Mouse (Mus musculus): ENCODE data around the gene Scube1. TPM values are rescaled to one million over a fixed set of nuclear protein-coding genes. Genes with fewer than 3 reads are reported as not detected.

Scube1 gene
- polyA plus RNA-seq, 1 experiment from 2014 or later = 32.9 TPM

GRCm38 (mm10) chr15:83593702-83594512 is 130.9 kb downstream of the Scube1 start:
- 11% methylated on average over 19 of the region's 19 CpGs for WGBS
- Histone ChIP-seq H3K27me3 (ENCODE audit: control insufficient read depth, insufficient read depth, low read length) (no peaks in the 10 kb centered on the region), H3K36me3 (ENCODE audit: control insufficient read depth, insufficient read depth, low read length) (no peaks in the 10 kb centered on the region), H3K27ac (ENCODE audit: low read depth, low read length) (no peak overlapping the region), H3K9me3 (ENCODE audit: control insufficient read depth, low read length) (no peaks in the 10 kb centered on the region), H3K4me3 (ENCODE audit: low read depth, low read length) (peak overlapping the region; percentile 78), H3K9ac (ENCODE audit: low read length) (peak overlapping the region; percentile 74), H3K4me2 (ENCODE audit: low read depth) (peak overlapping the region; percentile 85), H3K4me1 (ENCODE audit: control insufficient read depth, insufficient read depth, low read length) (peaks cover 8% of the 10 kb centered on the region)
- ATAC-seq (ENCODE audit: insufficient read depth, low FRiP score, low TSS enrichment) = peak; percentile 40
- peak; percentile 41 for DNase-seq (ENCODE audit: low spot score)

- H3K36me3 ChIP-seq (ENCODE audit: control insufficient read depth, insufficient read depth, low read length) = no peaks in the 10 kb centered on the region
- H3K9me3 ChIP-seq (ENCODE audit: control insufficient read depth, low read length) = no peaks in the 10 kb centered on the region
- no peak overlapping the region for H3K4me3 ChIP-seq (ENCODE audit: low read depth, low read length)
- DNase-seq (ENCODE audit: low spot score) (no peak), ATAC-seq (ENCODE audit: insufficient read depth, low FRiP score, low TSS enrichment) (no peak)
- H3K4me2 ChIP-seq (ENCODE audit: low read depth) = peak overlapping the region; percentile 85
- H3K4me1 ChIP-seq (ENCODE audit: control insufficient read depth, insufficient read depth, low read length) = peaks cover 8% of the 10 kb centered on the region
- H3K9ac ChIP-seq (ENCODE audit: low read length) = peak overlapping the region; percentile 29; the same call in 1 of the 2 replicates
- no peaks in the 10 kb centered on the region for H3K27me3 ChIP-seq (ENCODE audit: control insufficient read depth, insufficient read depth, low read length)
- H3K27ac ChIP-seq (ENCODE audit: low read depth, low read length) = no peak overlapping the region
These were observed 131.6 kb downstream of the Scube1 start for GRCm38 (mm10) chr15:83593189-83593585.

- Histone ChIP-seq H3K36me3 (ENCODE audit: control insufficient read depth, insufficient read depth, low read length) (no peaks in the 10 kb centered on the region), H3K9ac (ENCODE audit: low read length) (peak overlapping the region; percentile 29; the same call in 1 of the 2 replicates), H3K27ac (ENCODE audit: low read depth, low read length) (no peak overlapping the region), H3K9me3 (ENCODE audit: control insufficient read depth, low read length) (no peaks in the 10 kb centered on the region), H3K4me1 (ENCODE audit: control insufficient read depth, insufficient read depth, low read length) (peaks cover 8% of the 10 kb centered on the region), H3K27me3 (ENCODE audit: control insufficient read depth, insufficient read depth, low read length) (no peaks in the 10 kb centered on the region), H3K4me3 (ENCODE audit: low read depth, low read length) (no peak overlapping the region), H3K4me2 (ENCODE audit: low read depth) (peak overlapping the region; percentile 85)
- ATAC-seq (ENCODE audit: insufficient read depth, low FRiP score, low TSS enrichment) = no peak
- DNase-seq (ENCODE audit: low spot score) = no peak
- WGBS = 86% methylated on average over 8 of the region's 8 CpGs
These were observed 132.3 kb downstream of the Scube1 start for GRCm38 (mm10) chr15:83592260-83593188.

- Histone ChIP-seq H3K4me1 (ENCODE audit: control insufficient read depth, insufficient read depth, low read length) (peaks cover 8% of the 10 kb centered on the region), H3K27me3 (ENCODE audit: control insufficient read depth, insufficient read depth, low read length) (no peaks in the 10 kb centered on the region), H3K4me3 (ENCODE audit: low read depth, low read length) (no peak overlapping the region), H3K27ac (ENCODE audit: low read depth, low read length) (no peak overlapping the region), H3K36me3 (ENCODE audit: control insufficient read depth, insufficient read depth, low read length) (peaks cover 5% of the 10 kb centered on the region), H3K4me2 (ENCODE audit: low read depth) (no peak overlapping the region), H3K9me3 (ENCODE audit: control insufficient read depth, low read length) (no peaks in the 10 kb centered on the region), H3K9ac (ENCODE audit: low read length) (no peak overlapping the region)
- WGBS = 87% methylated on average over 6 of the region's 6 CpGs
- no peak for DNase-seq (ENCODE audit: low spot score)
- ATAC-seq (ENCODE audit: insufficient read depth, low FRiP score, low TSS enrichment) = no peak
These were observed 133.1 kb downstream of the Scube1 start for GRCm38 (mm10) chr15:83591758-83592157.

- 96% methylated on average over 4 of the region's 4 CpGs for WGBS
- Histone ChIP-seq H3K9me3 (ENCODE audit: control insufficient read depth, low read length) (peaks cover 2% of the 10 kb centered on the region; the same call in 1 of the 2 replicates), H3K4me3 (ENCODE audit: low read depth, low read length) (no peak overlapping the region), H3K27ac (ENCODE audit: low read depth, low read length) (no peak overlapping the region), H3K36me3 (ENCODE audit: control insufficient read depth, insufficient read depth, low read length) (peaks cover 14% of the 10 kb centered on the region), H3K27me3 (ENCODE audit: control insufficient read depth, insufficient read depth, low read length) (no peaks in the 10 kb centered on the region), H3K4me2 (ENCODE audit: low read depth) (no peak overlapping the region), H3K4me1 (ENCODE audit: control insufficient read depth, insufficient read depth, low read length) (peaks cover 8% of the 10 kb centered on the region), H3K9ac (ENCODE audit: low read length) (no peak overlapping the region)
- ATAC-seq (ENCODE audit: insufficient read depth, low FRiP score, low TSS enrichment) (no peak), DNase-seq (ENCODE audit: low spot score) (no peak)
These were observed 134.0 kb downstream of the Scube1 start for GRCm38 (mm10) chr15:83590841-83591240.

- H3K27me3 ChIP-seq (ENCODE audit: control insufficient read depth, insufficient read depth, low read length) = no peaks in the 10 kb centered on the region
- no peak for ATAC-seq (ENCODE audit: insufficient read depth, low FRiP score, low TSS enrichment)
- no peak overlapping the region for H3K4me3 ChIP-seq (ENCODE audit: low read depth, low read length)
- H3K36me3 ChIP-seq (ENCODE audit: control insufficient read depth, insufficient read depth, low read length) = peaks cover 33% of the 10 kb centered on the region
- H3K9ac ChIP-seq (ENCODE audit: low read length) = no peak overlapping the region
- H3K4me2 ChIP-seq (ENCODE audit: low read depth) = no peak overlapping the region
- no peaks in the 10 kb centered on the region for H3K4me1 ChIP-seq (ENCODE audit: control insufficient read depth, insufficient read depth, low read length)
- peaks cover 2% of the 10 kb centered on the region; the same call in 1 of the 2 replicates for H3K9me3 ChIP-seq (ENCODE audit: control insufficient read depth, low read length)
- DNase-seq (ENCODE audit: low spot score) = no peak
- 95% methylated on average over 6 of the region's 6 CpGs for WGBS
- no peak overlapping the region for H3K27ac ChIP-seq (ENCODE audit: low read depth, low read length)
These were observed 140.0 kb downstream of the Scube1 start for GRCm38 (mm10) chr15:83584741-83585220.

- H3K27me3 ChIP-seq (ENCODE audit: control insufficient read depth, insufficient read depth, low read length) = no peaks in the 10 kb centered on the region
- WGBS = 79% methylated on average over 8 of the region's 8 CpGs
- H3K9ac ChIP-seq (ENCODE audit: low read length) = no peak overlapping the region
- H3K9me3 ChIP-seq (ENCODE audit: control insufficient read depth, low read length) = peaks cover 2% of the 10 kb centered on the region; the same call in 1 of the 2 replicates
- no peak overlapping the region for H3K4me3 ChIP-seq (ENCODE audit: low read depth, low read length)
- DNase-seq (ENCODE audit: low spot score) (peak; percentile 34), ATAC-seq (ENCODE audit: insufficient read depth, low FRiP score, low TSS enrichment) (no peak)
- peaks cover 34% of the 10 kb centered on the region for H3K36me3 ChIP-seq (ENCODE audit: control insufficient read depth, insufficient read depth, low read length)
- no peak overlapping the region for H3K4me2 ChIP-seq (ENCODE audit: low read depth)
- H3K4me1 ChIP-seq (ENCODE audit: control insufficient read depth, insufficient read depth, low read length) = no peaks in the 10 kb centered on the region
- no peak overlapping the region for H3K27ac ChIP-seq (ENCODE audit: low read depth, low read length)
These were observed 141.2 kb downstream of the Scube1 start for GRCm38 (mm10) chr15:83583419-83584156.

GRCm38 (mm10) chr15:83582931-83583330 is 141.9 kb downstream of the Scube1 start:
- Histone ChIP-seq H3K4me1 (ENCODE audit: control insufficient read depth, insufficient read depth, low read length) (no peaks in the 10 kb centered on the region), H3K27ac (ENCODE audit: low read depth, low read length) (no peak overlapping the region)

More at GRCm38 (mm10) chr15:83582931-83583330, 141.9 kb downstream of the Scube1 start:
- Histone ChIP-seq H3K4me2 (ENCODE audit: low read depth) (no peak overlapping the region), H3K9me3 (ENCODE audit: control insufficient read depth, low read length) (peaks cover 2% of the 10 kb centered on the region; the same call in 1 of the 2 replicates), H3K4me3 (ENCODE audit: low read depth, low read length) (no peak overlapping the region), H3K9ac (ENCODE audit: low read length) (no peak overlapping the region), H3K27me3 (ENCODE audit: control insufficient read depth, insufficient read depth, low read length) (no peaks in the 10 kb centered on the region), H3K36me3 (ENCODE audit: control insufficient read depth, insufficient read depth, low read length) (peaks cover 37% of the 10 kb centered on the region)
- DNase-seq (ENCODE audit: low spot score) = no peak
- 94% methylated on average over 4 of the region's 4 CpGs for WGBS
- ATAC-seq (ENCODE audit: insufficient read depth, low FRiP score, low TSS enrichment) = no peak

All from neural tube, embryonic 11.5 days (tissue).